In the genomic region with DNA sequence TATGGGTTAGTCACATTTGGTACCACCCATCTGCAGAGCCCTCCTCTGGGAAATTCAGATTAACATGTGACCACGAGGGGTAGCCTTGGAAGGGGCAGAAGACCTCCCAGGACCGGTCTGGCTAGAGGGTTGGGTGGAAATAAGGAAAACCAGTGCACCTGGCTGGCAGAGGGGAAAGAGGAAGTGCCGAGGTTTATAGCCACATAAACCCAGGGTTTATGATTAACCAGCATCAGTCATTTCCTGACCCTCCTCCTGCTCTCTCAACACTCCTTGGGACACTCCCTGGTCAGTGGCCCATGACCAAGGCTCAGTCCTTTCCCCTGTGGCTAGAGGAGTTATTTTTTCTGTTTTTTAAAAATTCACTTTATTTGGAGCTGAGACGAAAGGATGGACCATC, we compare ENCODE assay signal across 11 mouse cellular contexts. TPM values are rescaled to one million over a fixed set of nuclear protein-coding genes. Genes with fewer than 3 reads are reported as not detected.
DNase-seq lines count a peak whose midpoint lies in the region; ATAC-seq lines count a peak whose summit lies in the region.
"Had no signal": no experiment of that assay in that cellular context is flagged by ENCODE, and none has a peak within 500 bp of the region (broad histone marks: within the 10 kb centered on the region; RNA-seq: fewer than 3 reads in every experiment).

No protein-coding gene starts in this region.

- peak; percentile 26 for DNase-seq in limb, embryonic 11.5 days (ENCODE audit: low spot score)
- DNase-seq in limb, embryonic 10.5 days (ENCODE audit: low spot score), result no peak
- peak; percentile 56 for DNase-seq in kidney, adult 18-20 months
- peak; percentile 91 for DNase-seq in large intestine, adult 2 months (ENCODE audit: low read depth, low spot score)
- no peak for DNase-seq in heart, postnatal 10 days
- no peak for DNase-seq in layer of hippocampus, adult 9-11 months
- DNase-seq: adrenal gland, adult 2 months; thymus, adult 18-20 months had no signal

- no peak overlapping the region for H3K4me2 ChIP-seq in limb, embryonic 11.5 days (ENCODE audit: low read depth, severe bottlenecking)
- no peak overlapping the region for H3K4me2 ChIP-seq in stomach, embryonic 15.5 days
- no peak overlapping the region for H3K4me2 ChIP-seq in hindbrain, embryonic 16.5 days (ENCODE audit: low read length)

- H3K4me1 ChIP-seq in limb, embryonic 11.5 days (ENCODE audit: control insufficient read depth, insufficient read depth, low read length), result no peaks in the 10 kb centered on the region; the same call in 1 of the 2 replicates
- H3K4me1 ChIP-seq in limb, embryonic 10.5 days, result peaks cover 4% of the 10 kb centered on the region; the same call in 1 of the 2 replicates
- H3K4me1 ChIP-seq in stomach, embryonic 15.5 days, result no peaks in the 10 kb centered on the region; the same call in 1 of the 2 replicates
- H3K4me1 ChIP-seq in hindbrain, embryonic 16.5 days (ENCODE audit: control insufficient read depth, insufficient read depth, low read depth, low read length), result no peaks in the 10 kb centered on the region

- ATAC-seq in limb, embryonic 11.5 days (ENCODE audit: insufficient number of reproducible peaks, low FRiP score, low TSS enrichment, low read depth), result no peak
- peak; percentile 73 for ATAC-seq in stomach, embryonic 15.5 days (ENCODE audit: insufficient read depth, low FRiP score, low read depth)
- ATAC-seq in hindbrain, embryonic 16.5 days, result no peak

- H3K27me3 ChIP-seq in limb, embryonic 11.5 days (ENCODE audit: control insufficient read depth, insufficient read depth, low read length), result no peaks in the 10 kb centered on the region
- no peaks in the 10 kb centered on the region for H3K27me3 ChIP-seq in limb, embryonic 10.5 days (ENCODE audit: low read depth, poor library complexity, severe bottlenecking)
- H3K27me3 ChIP-seq in stomach, embryonic 15.5 days (replicated peaks), result no peaks in the 10 kb centered on the region
- no peaks in the 10 kb centered on the region for H3K27me3 ChIP-seq in hindbrain, embryonic 16.5 days (replicated peaks; ENCODE audit: control insufficient read depth, insufficient read depth, low read length)

- intact Hi-C loops in heart, postnatal 10 days (cut with DNase I), result no loop called here

- H3K4me3 ChIP-seq in limb, embryonic 11.5 days (ENCODE audit: low read depth, low read length), result no peak overlapping the region
- H3K4me3 ChIP-seq in limb, embryonic 10.5 days, result no peak overlapping the region
- no peak overlapping the region for H3K4me3 ChIP-seq in stomach, embryonic 15.5 days (replicated peaks)
- H3K4me3 ChIP-seq in hindbrain, embryonic 16.5 days (ENCODE audit: low read length), result no peak overlapping the region

- H3K9ac ChIP-seq in limb, embryonic 11.5 days (ENCODE audit: low read length), result no peak overlapping the region
- H3K9ac ChIP-seq in stomach, embryonic 15.5 days, result no peak overlapping the region
- no peak overlapping the region for H3K9ac ChIP-seq in hindbrain, embryonic 16.5 days (ENCODE audit: low read depth, low read length)

- H3K36me3 ChIP-seq in limb, embryonic 11.5 days (ENCODE audit: control insufficient read depth, insufficient read depth, low read length), result no peaks in the 10 kb centered on the region
- H3K36me3 ChIP-seq in limb, embryonic 10.5 days, result peaks cover 14% of the 10 kb centered on the region
- peaks cover under 1% of the 10 kb centered on the region; the same call in 1 of the 2 replicates for H3K36me3 ChIP-seq in stomach, embryonic 15.5 days
- peaks cover 2% of the 10 kb centered on the region; the same call in 1 of the 2 replicates for H3K36me3 ChIP-seq in hindbrain, embryonic 16.5 days (ENCODE audit: control insufficient read depth, insufficient read depth, low read length)

- H3K27ac ChIP-seq in limb, embryonic 11.5 days (replicated peaks; ENCODE audit: low read depth, low read length), result no peak overlapping the region
- H3K27ac ChIP-seq in limb, embryonic 10.5 days, result no peak overlapping the region
- H3K27ac ChIP-seq in stomach, embryonic 15.5 days, result peak overlapping the region; percentile 35; the same call in 1 of the 2 replicates
- no peak overlapping the region for H3K27ac ChIP-seq in hindbrain, embryonic 16.5 days (ENCODE audit: low read depth, low read length)
- H3K27ac ChIP-seq: macrophage had no signal

- no peaks in the 10 kb centered on the region for H3K9me3 ChIP-seq in limb, embryonic 11.5 days (ENCODE audit: control insufficient read depth, low read length)
- H3K9me3 ChIP-seq in limb, embryonic 10.5 days (replicated peaks), result no peaks in the 10 kb centered on the region
- H3K9me3 ChIP-seq in stomach, embryonic 15.5 days, result no peaks in the 10 kb centered on the region
- H3K9me3 ChIP-seq in hindbrain, embryonic 16.5 days (ENCODE audit: control insufficient read depth, low read length), result no peaks in the 10 kb centered on the region

- WGBS in limb, embryonic 11.5 days, result 48% methylated on average over 4 of the region's 4 CpGs
- WGBS in limb, embryonic 10.5 days, result 66% methylated on average over 4 of the region's 4 CpGs
- WGBS in large intestine, adult 2 months, result 17% methylated on average over 4 of the region's 4 CpGs
- WGBS in stomach, embryonic 15.5 days, result 51% methylated on average over 4 of the region's 4 CpGs
- 76% methylated on average over 4 of the region's 4 CpGs for WGBS in hindbrain, embryonic 16.5 days

RNA-seq across cellular contexts. Expression of a gene that starts 17.8 kb away (rescaled TPM):
- polyA plus RNA-seq in limb, embryonic 11.5 days (2014; fragmentation: Nextera tagmentation; extraction: Ambion mirVana), result 130 and 140 TPM in 2 replicates
- polyA plus RNA-seq in limb, embryonic 10.5 days (2016; fragmentation: Nextera tagmentation; extraction: Ambion mirVana), result 129 and 134 TPM in 2 replicates
- 33.0 and 38.7 TPM in 2 replicates for polyA plus RNA-seq in large intestine, adult 2 months (2012; rRNA removed)
- polyA plus RNA-seq in stomach, embryonic 15.5 days (2015; fragmentation: Nextera tagmentation; extraction: Ambion mirVana), result 98.2 and 99.2 TPM in 2 replicates
- 10 to 100 TPM; 43.0 to 47.6 TPM for total RNA-seq in heart, postnatal 10 days (2021)
- 74.2 and 78.7 TPM in 2 replicates for polyA plus RNA-seq in hindbrain, embryonic 16.5 days (2015; fragmentation: Nextera tagmentation; extraction: Ambion mirVana)

RNA-seq across cellular contexts. Expression of a gene that starts 36.2 kb away (rescaled TPM):
- 0.95 and 1.6 TPM in 2 replicates for polyA plus RNA-seq in limb, embryonic 11.5 days (2014; fragmentation: Nextera tagmentation; extraction: Ambion mirVana)
- 1.4 and 1.9 TPM in 2 replicates for polyA plus RNA-seq in limb, embryonic 10.5 days (2016; fragmentation: Nextera tagmentation; extraction: Ambion mirVana)
- polyA plus RNA-seq in large intestine, adult 2 months (2012; rRNA removed), result 7.5 and 37.9 TPM in 2 replicates
- 12.2 and 13.9 TPM in 2 replicates for polyA plus RNA-seq in stomach, embryonic 15.5 days (2015; fragmentation: Nextera tagmentation; extraction: Ambion mirVana)
- total RNA-seq in heart, postnatal 10 days (2021), result 1 to 10 TPM; 2.5 to 4.0 TPM
- 0.24 and 0.28 TPM in 2 replicates for polyA plus RNA-seq in hindbrain, embryonic 16.5 days (2015; fragmentation: Nextera tagmentation; extraction: Ambion mirVana)

RNA-seq across cellular contexts. Expression of a gene that starts 47.7 kb away (rescaled TPM):
- 3.0 and 3.4 TPM in 2 replicates for polyA plus RNA-seq in limb, embryonic 11.5 days (2014; fragmentation: Nextera tagmentation; extraction: Ambion mirVana)
- polyA plus RNA-seq in limb, embryonic 10.5 days (2016; fragmentation: Nextera tagmentation; extraction: Ambion mirVana), result 2.4 and 3.1 TPM in 2 replicates
- polyA plus RNA-seq in large intestine, adult 2 months (2012; rRNA removed), result 0.62 and 1.0 TPM in 2 replicates
- polyA plus RNA-seq in stomach, embryonic 15.5 days (2015; fragmentation: Nextera tagmentation; extraction: Ambion mirVana), result 3.2 and 3.7 TPM in 2 replicates
- 10 to 100 TPM; 15.9 to 24.3 TPM for total RNA-seq in heart, postnatal 10 days (2021)
- polyA plus RNA-seq in hindbrain, embryonic 16.5 days (2015; fragmentation: Nextera tagmentation; extraction: Ambion mirVana), result 4.4 and 5.7 TPM in 2 replicates

Comparison
In these comparisons a context has a peak if more than half of its experiments do, and no peak if none do; other contexts are left out.
1. DNase-seq: peak in limb, embryonic 11.5 days (single experiment), kidney, adult 18-20 months (single experiment) and large intestine, adult 2 months (single experiment); none in limb, embryonic 10.5 days (single experiment), heart, postnatal 10 days (0 of 2) and layer of hippocampus, adult 9-11 months (single experiment).